Mouse (Mus musculus) brain, embryonic 14.5 days (tissue): ENCODE results near the gene Dus2.

Experiments used
- CTCF ChIP-seq: fragments of 200-500 bp; IDR thresholded peaks from 2 replicates; pipeline ENCODE4 v1.5.1; 2012; ENCODE audit warnings: inconsistent platforms, mild to moderate bottlenecking, moderate library complexity, borderline replicate concordance; ENCODE audit not compliant: insufficient read depth, insufficient read length; ENCODE audit errors: extremely low read depth
- POLR2A ChIP-seq: fragments of 200-500 bp; IDR thresholded peaks from 2 replicates; pipeline ENCODE4 v1.6.1; 2012; ENCODE audit warnings: mild to moderate bottlenecking, inconsistent platforms, borderline replicate concordance; ENCODE audit not compliant: poor library complexity, insufficient read depth, insufficient read length, severe bottlenecking; ENCODE audit errors: extremely low read depth

DNA sequence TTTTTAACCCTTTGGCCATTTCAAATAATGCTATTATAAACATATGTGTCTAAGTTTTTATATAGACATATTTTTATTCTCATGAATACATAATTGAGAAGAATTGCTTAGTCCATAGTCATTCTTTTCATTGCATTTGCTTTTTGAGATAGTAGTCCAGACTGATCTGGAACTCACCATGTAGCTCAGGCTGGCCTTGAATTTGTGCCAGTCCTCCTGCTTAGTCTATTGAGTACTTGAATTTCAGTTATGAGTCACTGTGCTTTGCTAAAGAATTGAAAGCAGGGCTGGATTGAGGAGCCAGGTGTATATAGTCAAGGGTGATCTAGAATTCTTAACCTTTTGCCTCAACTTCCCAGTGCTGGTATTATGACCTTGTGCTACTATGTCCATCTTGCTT lies 83.1 kb downstream of the Dus2 start:
- TF ChIP-seq CTCF (no peak), POLR2A (no peak)
